In genomic region chr11:20741201-20742100, GRCm38 (mm10) we compare ENCODE assay signal across 8 mouse cellular contexts. TPM values are rescaled to one million over a fixed set of nuclear protein-coding genes. Genes with fewer than 3 reads are reported as not detected.
DNase-seq lines count a peak whose midpoint lies in the region; ATAC-seq and TF ChIP-seq lines count a peak whose summit lies in the region.

Gene Aftph (minus strand): TSS chr11:20741589.

- no peaks in the 10 kb centered on the region for H3K27me3 ChIP-seq in embryonic facial prominence, embryonic 13.5 days
- no peaks in the 10 kb centered on the region for H3K27me3 ChIP-seq in kidney, adult 2 months (replicated peaks; ENCODE audit: control insufficient read depth, insufficient read depth, low read length)
- no peaks in the 10 kb centered on the region for H3K27me3 ChIP-seq in limb, embryonic 12.5 days
- H3K27me3 ChIP-seq in midbrain, embryonic 15.5 days (replicated peaks), result no peaks in the 10 kb centered on the region
- no peaks in the 10 kb centered on the region for H3K27me3 ChIP-seq in spleen, adult 2 months (ENCODE audit: control insufficient read depth, insufficient read depth, low read length)

- H3K27ac ChIP-seq in embryonic facial prominence, embryonic 13.5 days, result peak within 1 kb of the TSS; percentile 94
- peak within 1 kb of the TSS; percentile 100 for H3K27ac ChIP-seq in kidney, adult 2 months (ENCODE audit: insufficient read depth, low read depth, low read length)
- H3K27ac ChIP-seq in limb, embryonic 12.5 days, result peak within 1 kb of the TSS; percentile 88
- H3K27ac ChIP-seq in midbrain, embryonic 15.5 days, result peak within 1 kb of the TSS; percentile 91
- H3K27ac ChIP-seq in spleen, adult 2 months (ENCODE audit: insufficient read depth, low read length), result peak within 1 kb of the TSS; percentile 100

- H3K4me3 ChIP-seq in embryonic facial prominence, embryonic 13.5 days, result peak within 1 kb of the TSS; percentile 97
- H3K4me3 ChIP-seq in kidney, adult 2 months (ENCODE audit: insufficient read depth, low read depth, low read length), result peak within 1 kb of the TSS; percentile 99
- peak within 1 kb of the TSS; percentile 94 for H3K4me3 ChIP-seq in limb, embryonic 12.5 days (replicated peaks)
- H3K4me3 ChIP-seq in midbrain, embryonic 15.5 days, result peak within 1 kb of the TSS; percentile 92
- peak within 1 kb of the TSS; percentile 89 for H3K4me3 ChIP-seq in spleen, adult 2 months (ENCODE audit: extremely low read depth, insufficient read depth, insufficient read length)

- H3K9ac ChIP-seq in embryonic facial prominence, embryonic 13.5 days, result peak within 1 kb of the TSS; percentile 90
- peak within 1 kb of the TSS; percentile 87 for H3K9ac ChIP-seq in limb, embryonic 12.5 days (replicated peaks)
- H3K9ac ChIP-seq in midbrain, embryonic 15.5 days, result peak within 1 kb of the TSS; percentile 73

- H3K36me3 ChIP-seq in embryonic facial prominence, embryonic 13.5 days, result no peaks in the 10 kb centered on the region; the same call in 1 of the 2 replicates
- H3K36me3 ChIP-seq in kidney, adult 2 months (ENCODE audit: control insufficient read depth, insufficient read depth, low read length), result no peaks in the 10 kb centered on the region
- H3K36me3 ChIP-seq in limb, embryonic 12.5 days, result no peaks in the 10 kb centered on the region
- no peaks in the 10 kb centered on the region for H3K36me3 ChIP-seq in midbrain, embryonic 15.5 days (replicated peaks)
- no peaks in the 10 kb centered on the region for H3K36me3 ChIP-seq in spleen, adult 2 months (ENCODE audit: control insufficient read depth, insufficient read depth, low read length)

- H3K4me1 ChIP-seq in embryonic facial prominence, embryonic 13.5 days, result no peaks in the 10 kb centered on the region
- peaks cover 6% of the 10 kb centered on the region; the same call in 1 of the 2 replicates for H3K4me1 ChIP-seq in kidney, adult 2 months (ENCODE audit: control insufficient read depth, insufficient read depth, low read length)
- peaks cover 6% of the 10 kb centered on the region; the same call in 1 of the 2 replicates for H3K4me1 ChIP-seq in limb, embryonic 12.5 days (replicated peaks)
- H3K4me1 ChIP-seq in midbrain, embryonic 15.5 days, result peaks cover 9% of the 10 kb centered on the region
- H3K4me1 ChIP-seq in spleen, adult 2 months (ENCODE audit: control insufficient read depth, insufficient read depth, insufficient read length), result peaks cover 3% of the 10 kb centered on the region

- TF ChIP-seq CTCF in kidney, adult 2 months (conservative IDR thresholded peaks at IDR 0.05; ENCODE audit: insufficient read depth, insufficient read length, low read depth, low read length), result no peak
- TF ChIP-seq CTCF in spleen, adult 2 months (IDR thresholded peaks at IDR 0.05; ENCODE audit: extremely low read depth, insufficient read depth, insufficient read length, insufficient replicate concordance), result no peak

- under 1% methylated on average over 75 of the region's 81 CpGs for WGBS in embryonic facial prominence, embryonic 13.5 days
- WGBS in kidney, adult 2 months, result under 1% methylated on average over 81 of the region's 81 CpGs
- under 1% methylated on average over 75 of the region's 81 CpGs for WGBS in limb, embryonic 12.5 days
- whole genome bisulfite sequencing in midbrain, embryonic 15.5 days, result under 1% methylated on average over 40 of the region's 81 CpGs
- under 1% methylated on average over 76 of the region's 81 CpGs for WGBS in spleen, adult 2 months

- peak; percentile 98 for ATAC-seq in embryonic facial prominence, embryonic 13.5 days (ENCODE audit: insufficient number of reproducible peaks, insufficient read depth, low FRiP score, low TSS enrichment, low read depth)
- ATAC-seq in limb, embryonic 12.5 days (ENCODE audit: insufficient number of reproducible peaks, insufficient read depth, low FRiP score, low TSS enrichment, low read depth), result peak; percentile 98
- peak; percentile 99 for ATAC-seq in midbrain, embryonic 15.5 days (replicated peaks)

- TF ChIP-seq POLR2A in kidney, adult 2 months (IDR thresholded peaks at IDR 0.05; ENCODE audit: low read depth, low read length), result peak; percentile 66
- TF ChIP-seq POLR2A in spleen, adult 2 months (IDR thresholded peaks at IDR 0.05; ENCODE audit: low read depth, low read length), result no peak

- H3K4me2 ChIP-seq in embryonic facial prominence, embryonic 13.5 days, result peak within 1 kb of the TSS; percentile 89
- H3K4me2 ChIP-seq in limb, embryonic 12.5 days, result peak within 1 kb of the TSS; percentile 92
- H3K4me2 ChIP-seq in midbrain, embryonic 15.5 days, result peak within 1 kb of the TSS; percentile 73

- H3K9me3 ChIP-seq in embryonic facial prominence, embryonic 13.5 days, result no peaks in the 10 kb centered on the region
- no peaks in the 10 kb centered on the region for H3K9me3 ChIP-seq in limb, embryonic 12.5 days
- no peaks in the 10 kb centered on the region for H3K9me3 ChIP-seq in midbrain, embryonic 15.5 days

- DNase-seq in 3134 (ENCODE audit: extremely low read depth, insufficient read length, low spot score), result peak; percentile 95
- DNase-seq in adrenal gland, postnatal 36 days, result peak; percentile 99 to 100
- peak; percentile 97 to 98 for DNase-seq in heart, adult 18-20 months
- DNase-seq in kidney, adult 2 months, result peak; percentile 99
- DNase-seq in spleen, adult 2 months (ENCODE audit: low read depth in 1 of 2, low spot score in 2 of 2), result peak; percentile 96 to 98

RNA-seq across cellular contexts. Expression of gene Aftph, which starts in this region (rescaled TPM):
- total RNA-seq in adrenal gland, postnatal 36 days (2021), result 10 to 100 TPM; 53.3 to 70.6 TPM
- 19.2 and 22.4 TPM in 2 replicates for polyA plus RNA-seq in embryonic facial prominence, embryonic 13.5 days (2015; fragmentation: Nextera tagmentation; extraction: Ambion mirVana)
- 10 to 100 TPM; 20.7 to 23.6 TPM for total RNA-seq in heart, adult 18-20 months (2021)
- polyA plus RNA-seq in kidney, adult 2 months (2012; rRNA removed), result 72.8 and 78.8 TPM in 2 replicates
- 17.7 and 18.6 TPM in 2 replicates for polyA plus RNA-seq in limb, embryonic 12.5 days (2016; fragmentation: Nextera tagmentation; extraction: Ambion mirVana)
- 35.0 and 35.9 TPM in 2 replicates for polyA plus RNA-seq in midbrain, embryonic 15.5 days (2015; fragmentation: Nextera tagmentation; extraction: Ambion mirVana)
- 31.0 and 37.3 TPM in 2 replicates for polyA plus RNA-seq in spleen, adult 2 months (2012; rRNA removed)

Comparison
In these comparisons a context has a peak if more than half of its experiments do, and no peak if none do; other contexts are left out.
1. Peak in every context shown above with its lines: DNase-seq, ATAC-seq, H3K4me3 ChIP-seq and H3K27ac ChIP-seq.